Mouse (Mus musculus) ES-CJ7 (cell line): Measurements from ENCODE around the gene Tmem177.

Experiments used
- DNase-seq: peaks from one replicate; pipeline ENCODE4 v3.0.0; 2011; ENCODE audit warnings: low read depth, low spot score

Gene Tmem177

DNA sequence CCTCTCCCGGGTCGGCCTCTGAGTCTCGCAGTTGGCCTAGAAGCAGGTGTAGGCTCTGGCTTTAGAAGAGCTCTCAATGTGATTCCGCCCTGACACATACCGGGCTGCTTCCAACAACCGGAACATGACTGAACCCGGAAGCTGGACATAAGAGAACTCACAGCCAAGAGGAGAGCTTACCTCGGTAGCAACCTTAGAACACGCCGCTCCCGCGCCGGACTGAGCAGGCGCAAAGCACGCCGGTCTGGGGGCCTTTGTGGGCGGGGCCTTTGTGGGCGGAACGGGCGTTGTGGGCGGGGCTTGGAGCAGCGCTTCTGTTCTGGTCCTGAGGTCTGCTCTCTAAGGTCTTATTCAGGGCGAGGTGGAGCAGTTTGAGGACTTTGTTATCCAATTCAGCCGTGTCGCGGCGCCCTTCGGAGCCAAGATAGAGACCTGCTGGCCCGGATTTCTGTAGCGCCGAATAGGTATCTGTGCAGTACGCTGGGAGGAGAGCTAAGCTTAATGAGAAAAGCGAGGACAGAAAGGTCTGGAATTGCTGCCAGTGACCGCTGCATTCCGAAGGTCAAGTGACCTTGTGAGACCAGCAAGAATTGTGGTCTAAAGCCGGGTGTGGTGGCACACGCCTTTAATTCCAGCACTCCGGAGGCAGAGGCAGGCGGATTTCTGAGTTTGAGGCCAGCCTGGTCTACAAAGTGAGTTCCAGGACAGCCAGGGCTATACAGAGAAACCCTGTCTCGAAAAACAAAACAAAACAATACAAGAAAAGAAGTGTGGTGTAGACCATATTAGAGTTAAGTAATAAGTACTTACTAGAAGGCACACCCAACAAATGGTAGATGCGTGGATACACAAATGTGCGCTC lies at the start of gene Tmem177:
Gene Tmem177, minus strand, starts transcription at position 256 of the 862 bp plus-strand sequence.
- peak; percentile 98 for DNase-seq

DNA sequence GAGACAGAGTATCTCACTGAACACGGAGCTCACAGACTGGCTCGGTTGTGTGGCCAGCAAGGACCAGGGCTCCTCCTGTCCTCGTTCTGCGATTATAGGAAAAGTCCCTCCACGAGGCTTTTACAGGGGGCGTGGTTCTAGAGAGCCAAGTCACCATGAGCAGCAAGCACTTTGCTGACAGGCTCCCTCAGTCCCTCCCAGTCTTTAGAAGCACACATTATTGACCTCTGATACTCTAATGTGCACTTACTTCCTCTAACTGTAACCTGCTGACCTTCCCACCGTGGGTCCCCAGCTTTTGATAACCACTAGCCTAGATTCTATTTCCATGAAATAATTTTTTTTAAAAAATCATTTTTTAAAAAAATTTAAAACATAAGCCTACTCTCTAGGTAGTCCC lies 46.9 kb upstream of the Tmem177 start:
- DNase-seq: no peak

DNA sequence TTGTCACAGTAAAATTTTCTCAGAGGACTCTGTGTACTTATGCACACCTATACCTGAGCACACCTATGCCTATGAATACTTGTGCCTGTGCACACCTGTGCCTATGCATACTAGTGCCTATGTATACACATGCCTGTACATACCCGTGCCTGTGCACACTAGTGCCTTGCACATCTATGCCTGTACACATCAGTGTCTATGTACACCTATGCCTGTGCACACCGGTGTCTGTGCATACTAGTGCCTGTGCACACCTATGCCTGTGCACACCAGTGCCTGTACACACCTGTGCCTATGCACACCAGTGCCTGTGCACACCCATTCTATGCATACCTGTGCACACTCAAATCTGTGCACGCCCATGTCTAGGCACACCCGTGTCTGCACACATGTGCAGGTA lies 46.5 kb upstream of the Tmem177 start:
- DNase-seq: no peak

DNA sequence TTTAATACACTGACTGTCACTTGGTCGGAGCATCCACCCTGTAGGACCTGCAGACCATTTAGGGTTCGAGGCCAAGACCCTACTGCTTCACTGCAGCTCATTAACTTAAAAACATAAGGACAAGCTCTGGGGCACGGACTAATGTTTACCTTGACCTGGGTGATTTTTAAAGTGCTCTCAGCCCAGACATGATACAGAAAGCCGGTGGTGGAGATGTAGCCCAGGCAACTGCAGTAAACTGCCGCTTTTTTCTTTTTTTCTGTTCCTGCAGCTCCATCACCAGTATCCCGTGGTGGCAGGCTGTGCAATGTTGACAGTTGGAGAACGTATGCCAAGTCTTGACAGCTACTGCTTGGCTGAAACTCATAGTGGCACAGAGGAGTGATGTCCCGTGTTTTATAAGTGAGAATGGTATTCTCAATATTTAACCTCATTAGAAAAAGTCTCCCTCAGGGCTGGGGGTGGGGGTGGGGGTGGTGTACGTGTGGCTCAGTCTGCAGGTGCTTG lies 44.8 kb upstream of the Tmem177 start:
- no peak for DNase-seq

GRCm38 (mm10) chr1:119954680-119955079 lies 41.7 kb upstream of the Tmem177 start:
- DNase-seq: no peak

DNA sequence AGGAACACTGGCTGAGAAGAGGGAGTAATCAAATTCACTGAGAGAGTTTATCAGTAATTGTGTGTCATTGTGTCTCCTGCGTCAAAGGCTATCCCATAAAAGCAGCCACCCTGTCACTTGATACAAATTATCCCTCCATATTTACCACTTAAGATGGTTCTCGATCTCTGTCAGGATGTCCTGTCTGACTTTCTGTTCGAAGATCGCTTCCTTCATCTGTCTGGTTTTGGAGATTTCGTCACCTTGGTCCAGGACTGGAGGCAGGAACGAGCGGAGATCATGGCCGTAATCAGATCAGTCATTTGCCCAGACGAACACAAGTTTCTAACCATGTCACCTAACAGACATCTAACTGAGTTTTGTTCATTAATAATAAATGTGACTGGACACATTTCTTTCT lies 40.4 kb upstream of the Tmem177 start:
- no peak for DNase-seq

- DNase-seq: no peak
Observed at GRCm38 (mm10) chr1:119950086-119950485, 37.1 kb upstream of the Tmem177 start.

GRCm38 (mm10) chr1:119936861-119937260 lies 23.9 kb upstream of the Tmem177 start:
- no peak for DNase-seq

DNA sequence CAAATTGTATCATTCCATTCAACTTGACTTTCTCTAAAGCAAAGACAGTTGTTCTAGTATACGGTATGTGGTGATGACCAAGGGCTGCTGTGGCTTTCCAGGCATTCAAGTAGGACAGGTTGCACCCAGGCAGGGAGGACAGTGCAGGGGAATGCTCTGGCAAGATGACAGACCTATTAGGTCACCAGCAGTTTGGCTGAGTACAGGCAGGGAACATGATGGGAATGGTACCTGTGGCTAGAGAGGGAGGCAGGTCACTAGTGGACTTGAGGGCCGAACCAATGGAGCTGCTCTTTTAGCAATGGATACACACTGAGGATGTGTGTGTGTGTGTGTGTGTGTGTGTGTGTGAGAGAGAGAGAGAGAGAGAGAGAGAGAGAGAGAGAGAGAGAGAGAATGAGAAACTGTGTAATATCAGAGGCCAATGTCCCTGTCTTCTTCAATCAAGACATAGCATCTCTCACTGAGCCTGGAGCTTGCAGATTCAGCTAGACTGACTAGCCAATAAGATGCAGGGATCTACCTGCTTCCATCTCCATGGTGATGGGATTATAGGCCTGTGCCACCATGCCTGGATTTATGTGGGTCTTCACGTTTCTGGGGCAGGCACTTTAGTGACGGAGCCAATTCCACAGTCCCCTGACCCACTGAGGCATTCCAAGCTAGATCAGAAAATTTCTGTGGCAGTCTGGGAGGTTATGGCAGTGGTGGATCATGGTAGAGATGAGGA lies 18.6 kb upstream of the Tmem177 start:
- no peak for DNase-seq

DNA sequence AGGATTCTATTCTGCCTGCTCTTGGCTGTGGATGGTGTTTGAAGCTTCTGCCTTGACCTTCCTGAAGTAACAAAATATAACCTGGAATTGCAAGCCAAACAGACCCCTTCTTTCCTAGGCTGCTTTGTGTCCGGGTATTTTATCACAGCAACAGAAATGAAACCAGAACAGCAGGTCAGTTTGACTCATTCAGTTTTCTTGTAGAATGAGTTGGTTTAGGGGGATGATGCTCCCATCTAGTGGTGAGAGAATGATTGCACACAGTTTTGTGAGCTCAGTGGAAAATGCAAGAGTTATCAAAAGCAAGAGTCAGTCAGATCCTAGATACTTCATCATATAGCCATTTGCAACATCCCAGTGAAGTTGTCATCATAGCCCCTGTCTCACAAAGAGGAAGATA lies 16.7 kb upstream of the Tmem177 start:
- peak; percentile 37 for DNase-seq

DNA sequence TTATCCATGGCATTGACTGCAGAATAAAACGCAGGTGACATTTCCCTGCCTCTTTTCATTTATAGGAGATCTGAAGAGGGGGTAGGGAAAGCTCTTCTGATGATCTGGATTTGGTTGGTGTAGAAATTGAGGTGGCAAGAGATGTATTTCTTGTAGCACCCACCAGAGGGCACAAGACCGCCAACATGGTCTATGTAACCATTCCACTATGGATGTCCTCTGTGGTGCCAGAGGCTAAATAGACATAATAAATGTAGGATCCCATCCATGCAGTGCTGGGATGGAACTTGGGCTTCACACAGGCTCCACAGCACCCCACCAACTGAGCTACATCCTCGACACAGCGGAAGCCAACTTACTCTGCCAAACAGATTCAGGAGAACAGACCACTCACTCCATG lies 6.3 kb upstream of the Tmem177 start:
- peak; percentile 66 for DNase-seq

- DNase-seq: no peak
Observed at GRCm38 (mm10) chr1:119916823-119917371, 3.9 kb upstream of the Tmem177 start.

- no peak for DNase-seq
Observed at GRCm38 (mm10) chr1:119907206-119907748, 5.7 kb downstream of the Tmem177 start.

DNA sequence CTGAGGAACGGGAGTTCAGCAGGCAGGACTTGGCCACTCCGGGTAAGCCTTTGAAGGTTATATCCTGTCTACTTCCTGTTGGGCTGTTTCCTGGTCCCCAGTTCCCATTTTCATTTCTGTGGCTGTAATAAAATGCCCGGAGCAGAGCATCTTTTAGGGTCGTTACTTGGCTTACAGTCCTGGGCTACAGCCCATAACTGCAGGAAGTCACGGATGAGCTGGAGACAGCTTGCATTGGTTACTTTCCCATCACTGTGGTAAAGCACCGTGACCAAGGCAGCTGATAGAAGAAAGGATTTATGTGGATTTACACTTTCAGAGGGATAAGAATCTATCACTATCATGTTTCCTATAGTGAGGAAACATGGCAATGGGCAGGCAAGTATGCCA lies 9.8 kb downstream of the Tmem177 start:
- DNase-seq: no peak

DNA sequence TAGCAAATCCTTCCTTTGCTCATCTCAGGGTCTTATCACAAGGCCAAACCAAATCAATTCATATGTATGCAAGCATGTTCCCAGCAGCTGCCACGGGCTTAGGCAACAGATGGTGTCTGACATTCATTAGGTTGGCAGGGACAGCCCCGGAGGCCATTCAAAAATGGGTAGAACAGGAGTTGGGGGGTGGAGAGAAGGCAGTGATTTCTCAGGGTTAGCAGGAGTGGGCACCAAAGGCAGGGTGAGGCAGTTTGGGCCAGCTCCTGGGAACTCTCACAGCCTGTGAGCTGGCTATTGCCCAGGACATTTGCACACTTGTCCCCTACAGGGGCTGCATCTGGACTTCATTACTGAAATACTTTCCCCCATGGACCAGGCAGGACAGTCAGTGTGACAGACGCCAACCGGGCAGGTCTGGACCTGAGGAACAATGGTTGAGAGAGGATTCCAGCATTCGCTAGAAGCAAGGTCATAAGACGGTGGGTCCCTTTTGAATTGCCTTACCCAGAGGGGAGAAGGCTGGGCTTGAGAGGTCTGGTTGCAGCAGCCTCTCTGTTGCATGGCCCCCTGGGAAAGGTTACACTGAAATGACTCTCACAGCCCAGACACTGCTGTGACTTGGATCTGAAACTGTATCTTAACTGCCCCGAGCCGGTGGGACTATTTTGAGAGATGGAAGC lies 10.3 kb downstream of the Tmem177 start:
- no peak for DNase-seq

DNA sequence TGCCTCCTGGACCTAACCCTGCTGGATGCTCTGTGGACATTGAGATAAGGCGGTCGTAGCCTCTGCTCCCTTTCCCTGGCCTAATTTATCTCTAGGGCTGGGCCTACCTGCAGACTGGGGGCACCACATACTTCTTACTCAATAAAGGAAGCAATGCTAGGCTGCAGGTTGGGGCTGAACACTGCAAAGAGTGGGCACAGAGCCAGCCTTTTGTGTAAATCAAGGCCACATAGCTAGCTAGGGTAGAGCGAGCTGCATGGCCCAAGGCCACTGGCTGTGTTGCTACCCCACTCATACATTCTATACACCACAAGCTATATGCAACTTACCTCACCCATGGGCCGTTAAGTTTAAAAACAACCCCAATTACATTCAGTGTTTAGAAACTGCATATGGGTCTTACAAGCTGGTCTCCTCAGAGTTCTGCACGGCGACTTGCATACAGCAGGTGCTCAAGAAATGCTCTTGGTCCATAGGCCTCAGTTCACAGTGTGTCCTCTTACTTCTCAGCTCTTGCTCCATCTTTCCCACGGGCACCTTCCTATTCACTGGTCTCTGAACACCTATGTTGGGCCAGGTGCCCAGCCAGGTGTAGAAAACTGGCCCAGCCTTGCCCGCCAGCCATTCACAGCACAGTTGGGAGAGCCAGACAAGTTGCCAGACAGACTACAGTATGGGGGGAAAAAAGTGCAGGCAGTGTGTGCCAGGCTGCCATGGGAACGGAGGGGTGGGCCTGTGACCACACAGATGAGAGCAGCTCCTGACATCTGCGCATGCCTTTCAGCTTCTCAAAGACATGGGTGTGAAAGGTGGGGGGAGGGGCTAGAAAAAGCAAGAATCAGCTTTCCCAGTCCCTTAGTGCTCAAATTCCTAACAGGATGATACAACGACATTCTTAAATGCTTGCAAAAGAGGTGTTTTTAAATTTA lies 13.5 kb downstream of the Tmem177 start:
- DNase-seq: peak; percentile 36

DNA sequence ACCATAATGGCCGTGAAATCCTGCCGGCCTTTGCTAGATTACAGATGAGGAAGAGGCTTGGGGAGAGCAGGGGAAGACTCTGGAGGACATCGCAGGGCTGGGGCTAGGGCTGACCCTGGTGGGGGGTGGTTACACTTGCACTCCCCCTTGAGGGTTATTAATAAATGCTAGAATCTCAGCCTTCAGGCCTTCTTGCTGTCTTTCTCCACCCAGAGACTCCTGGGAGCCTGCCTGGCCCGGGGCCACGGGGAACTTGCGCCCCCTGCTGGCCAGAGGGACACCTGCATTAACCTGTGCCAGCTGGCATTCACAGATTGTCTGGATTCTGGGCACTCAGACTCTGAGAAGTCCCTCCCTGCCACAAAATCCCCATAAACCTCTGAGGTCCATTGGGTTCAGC lies 18.1 kb downstream of the Tmem177 start:
- DNase-seq: peak; percentile 66

- DNase-seq: no peak
Observed at GRCm38 (mm10) chr1:119893600-119893999, 19.4 kb downstream of the Tmem177 start.

- no peak for DNase-seq
Observed at GRCm38 (mm10) chr1:119892933-119893332, 20.1 kb downstream of the Tmem177 start.

DNA sequence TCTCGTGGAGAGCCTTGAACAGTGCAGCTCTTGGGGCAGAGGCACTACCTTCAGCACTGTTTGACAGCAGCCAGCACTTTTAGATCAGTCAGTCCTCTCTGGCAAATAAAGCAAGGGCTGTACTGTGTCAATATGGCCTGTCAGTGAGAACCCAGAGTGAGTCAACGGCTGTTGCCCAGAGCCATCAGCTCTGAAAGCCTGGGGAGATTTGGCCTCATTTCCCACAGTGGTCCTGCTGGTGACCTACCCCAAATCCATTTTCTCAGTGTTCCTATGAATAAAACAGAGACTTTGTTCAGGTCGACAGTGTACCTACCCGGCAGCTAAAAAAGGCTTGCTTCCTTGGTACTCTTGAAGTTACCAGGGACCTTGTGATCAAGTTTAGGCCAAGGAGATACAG lies 21.1 kb downstream of the Tmem177 start:
- no peak for DNase-seq
